Mouse (Mus musculus) heart, adult 2 months (tissue): ENCODE results near the gene Gstp2. TPM values are rescaled to one million over a fixed set of nuclear protein-coding genes. Genes with fewer than 3 reads are reported as not detected.

Experiments used
- DNase-seq, 2 experiments: peaks; one replicate each; pipeline ENCODE4 v3.0.0; 2021
- H3K27ac ChIP-seq: fragments of 200-600 bp; 2 replicates; pipeline ENCODE4 v1.8.1; 2022
- H3K27me3 ChIP-seq: fragments of 200-500 bp; 2 replicates; pipeline ENCODE4 v1.6.1; 2012; ENCODE audit warnings: mild to moderate bottlenecking, low read length, inconsistent platforms, mixed read lengths; ENCODE audit not compliant: control insufficient read depth, insufficient read depth
- H3K36me3 ChIP-seq: fragments of 200-500 bp; 2 replicates; pipeline ENCODE4 v1.6.1; 2012; ENCODE audit warnings: low read length, inconsistent platforms; ENCODE audit not compliant: control insufficient read depth, insufficient read depth
- H3K4me1 ChIP-seq: fragments of 200-500 bp; 2 replicates; pipeline ENCODE4 v1.6.1; 2011; ENCODE audit warnings: low read length; ENCODE audit not compliant: control insufficient read depth, insufficient read depth
- H3K4me3 ChIP-seq: fragments of 200-600 bp; 2 replicates; pipeline ENCODE4 v1.8.1; 2022
- H3K79me2 ChIP-seq: fragments of 200-500 bp; replicated peaks from 2 replicates; pipeline ENCODE4 v1.6.1; 2012; ENCODE audit warnings: mild to moderate bottlenecking, inconsistent platforms, low read length, moderate library complexity, mixed read lengths; ENCODE audit not compliant: control insufficient read depth, insufficient read depth
- H3K9ac ChIP-seq: fragments of 200-500 bp; 2 replicates; pipeline ENCODE4 v1.6.1; 2012; ENCODE audit warnings: low read depth, mild to moderate bottlenecking, control low read depth, inconsistent platforms, low read length, mixed read lengths
- CTCF ChIP-seq: fragments of 200-600 bp; IDR thresholded peaks from 2 replicates; pipeline ENCODE4 v1.8.1; 2022; ENCODE audit warnings: antibody characterized with exemption, mild to moderate bottlenecking, moderate library complexity
- EP300 ChIP-seq: fragments of 200-500 bp; IDR thresholded peaks from 2 replicates; pipeline ENCODE4 v1.6.1; 2011; ENCODE audit warnings: low read depth, low read length, control low read depth; ENCODE audit not compliant: insufficient read depth
- POLR2A ChIP-seq: fragments of 200-500 bp; IDR thresholded peaks from 2 replicates; pipeline ENCODE4 v1.6.1; 2011; ENCODE audit warnings: mild to moderate bottlenecking, low read depth, low read length, control low read depth; ENCODE audit not compliant: insufficient read depth
- WGBS: fragments of 180-500 bp; shearing (Covaris S2); methylation state at CpG from one replicate; pipeline ENCODE4 v1.1.7; 2018; 5-methylcytosine and 5-hydroxymethylcytosine counted together
- intact Hi-C: fragments of 180-260 bp; cut with DNase I; formaldehyde crosslinking; loops from one replicate; pipeline ENCODE4 v1.15.1; 2025
- polyA plus RNA-seq: library from polyadenylated mRNA; depleted of rRNA; stranded (reverse); fragments of >200 nt; gene quantifications from 2 replicates; pipeline ENCODE4 v1.2.3, GENCODE M21; 2012
- total RNA-seq, 2 experiments: library from RNA; stranded (reverse); gene quantifications; 2 replicates each; pipeline ENCODE4 v1.2.3; 2021

Gstp2 gene
- total and polyA plus RNA-seq, 3 experiments: 38.3 to 137 (median 121) TPM

- peaks cover 5% of the 10 kb centered on the region for H3K4me1 ChIP-seq
- H3K27ac ChIP-seq: peak overlapping the region; percentile 57; the same call in 1 of the 2 replicates
- 17% methylated on average over 9 of the region's 9 CpGs for WGBS
- H3K79me2 ChIP-seq: no peaks in the 10 kb centered on the region
- intact Hi-C loops: loop anchor here (1.0 kb wide), 1 partner anchor 66 kb away; no protein-coding TSS in a partner anchor
- TF ChIP-seq EP300: no peak
- peak; percentile 1; the same call in 1 of the 2 replicates for TF ChIP-seq CTCF
- DNase-seq: no peak
- peak overlapping the region; percentile 62 for H3K9ac ChIP-seq
- no peaks in the 10 kb centered on the region for H3K27me3 ChIP-seq
- peak overlapping the region; percentile 35 for H3K4me3 ChIP-seq
- H3K36me3 ChIP-seq: no peaks in the 10 kb centered on the region
These were observed 32.8 kb downstream of the Gstp2 start for GRCm38 (mm10) chr19:4013066-4013465.

- peaks cover 5% of the 10 kb centered on the region for H3K4me1 ChIP-seq
- under 1% methylated on average over 45 of the region's 45 CpGs for WGBS
- intact Hi-C loops: loop anchor here (1.0 kb wide), 2 partner anchors 12 to 65 kb away; partner anchors contain the start of genes Gm49405 and Nudt8
- peak within 1 kb of the TSS; percentile 81 for H3K4me3 ChIP-seq
- peak within 1 kb of the TSS; percentile 97 for H3K27ac ChIP-seq
- DNase-seq: peak; percentile 93 to 98
- TF ChIP-seq EP300: peak; percentile 95
- TF ChIP-seq POLR2A: peak; percentile 95
- peak; percentile 88 for TF ChIP-seq CTCF
- H3K27me3 ChIP-seq: no peaks in the 10 kb centered on the region
- H3K79me2 ChIP-seq: no peaks in the 10 kb centered on the region
- H3K9ac ChIP-seq: peak within 1 kb of the TSS; percentile 85
- H3K36me3 ChIP-seq: no peaks in the 10 kb centered on the region
These were observed 33.3 kb downstream of the Gstp2 start, which contains the start of gene Ndufv1 for GRCm38 (mm10) chr19:4012432-4013022. TSS of gene Ndufv1 (minus strand) at chr19:4012806.

- Histone ChIP-seq H3K4me3 (no peak overlapping the region), H3K27ac (no peak overlapping the region), H3K4me1 (peaks cover 5% of the 10 kb centered on the region), H3K36me3 (no peaks in the 10 kb centered on the region), H3K9ac (no peak overlapping the region), H3K27me3 (no peaks in the 10 kb centered on the region), H3K79me2 (no peaks in the 10 kb centered on the region)
- DNase-seq: no peak
- no peak for TF ChIP-seq POLR2A
- no peak for TF ChIP-seq EP300
- TF ChIP-seq CTCF: no peak
- intact Hi-C loops: no loop called here
- WGBS: 89% methylated on average over 5 of the region's 5 CpGs
These were observed 34.7 kb downstream of the Gstp2 start for GRCm38 (mm10) chr19:4011086-4011485.

GRCm38 (mm10) chr19:4005971-4006370 lies 39.9 kb downstream of the Gstp2 start:
- Histone ChIP-seq H3K4me1 (peaks cover 4% of the 10 kb centered on the region; the same call in 1 of the 2 replicates), H3K27ac (no peak overlapping the region), H3K9ac (no peak overlapping the region), H3K79me2 (no peaks in the 10 kb centered on the region), H3K4me3 (no peak overlapping the region), H3K36me3 (no peaks in the 10 kb centered on the region), H3K27me3 (no peaks in the 10 kb centered on the region)
- intact Hi-C loops: no loop called here
- DNase-seq: no peak
- TF ChIP-seq EP300 (no peak), POLR2A (0 out of 2 replicates have a peak, but pooled peaks have one; percentile 32)
- 93% methylated on average over 8 of the region's 8 CpGs for WGBS

- 63% methylated on average over 9 of the region's 9 CpGs for WGBS
- intact Hi-C loops: no loop called here
- no peaks in the 10 kb centered on the region for H3K27me3 ChIP-seq
- H3K4me3 ChIP-seq: no peak overlapping the region
- no peak for TF ChIP-seq POLR2A
- no peak for TF ChIP-seq CTCF
- TF ChIP-seq EP300: no peak
- H3K36me3 ChIP-seq: no peaks in the 10 kb centered on the region
- peaks cover 6% of the 10 kb centered on the region; the same call in 1 of the 2 replicates for H3K4me1 ChIP-seq
- H3K27ac ChIP-seq: peak overlapping the region; percentile 84
- no peak for DNase-seq
- no peaks in the 10 kb centered on the region for H3K79me2 ChIP-seq
- no peak overlapping the region for H3K9ac ChIP-seq
These were observed 40.7 kb downstream of the Gstp2 start for GRCm38 (mm10) chr19:4005091-4005490.

GRCm38 (mm10) chr19:4004331-4004730 lies 41.5 kb downstream of the Gstp2 start:
- 61% methylated on average over 15 of the region's 15 CpGs for WGBS
- Histone ChIP-seq H3K4me1 (peaks cover 8% of the 10 kb centered on the region), H3K79me2 (no peaks in the 10 kb centered on the region), H3K27me3 (no peaks in the 10 kb centered on the region), H3K27ac (peak overlapping the region; percentile 84), H3K9ac (peak overlapping the region; percentile 70), H3K36me3 (no peaks in the 10 kb centered on the region), H3K4me3 (peak overlapping the region; percentile 47; the same call in 1 of the 2 replicates)
- TF ChIP-seq EP300 (no peak), CTCF (no peak), POLR2A (no peak)
- peak in 1 of 2 experiments; percentile 33 for DNase-seq
- intact Hi-C loops: no loop called here
